Mouse (Mus musculus): ENCODE results near the gene Uxs1. TPM values are rescaled to one million over a fixed set of nuclear protein-coding genes. Genes with fewer than 3 reads are reported as not detected.
A peak's percentile ranks its signal among the peaks of the same experiment; 100 is the strongest.

Gene Uxs1
- polyA plus RNA-seq (2012; rRNA removed) (50.6 and 54.3 TPM in 2 replicates), polyA plus RNA-seq (2014; fragmentation: Nextera tagmentation; extraction: Ambion mirVana) (31.6 and 33.9 TPM in 2 replicates)

DNA sequence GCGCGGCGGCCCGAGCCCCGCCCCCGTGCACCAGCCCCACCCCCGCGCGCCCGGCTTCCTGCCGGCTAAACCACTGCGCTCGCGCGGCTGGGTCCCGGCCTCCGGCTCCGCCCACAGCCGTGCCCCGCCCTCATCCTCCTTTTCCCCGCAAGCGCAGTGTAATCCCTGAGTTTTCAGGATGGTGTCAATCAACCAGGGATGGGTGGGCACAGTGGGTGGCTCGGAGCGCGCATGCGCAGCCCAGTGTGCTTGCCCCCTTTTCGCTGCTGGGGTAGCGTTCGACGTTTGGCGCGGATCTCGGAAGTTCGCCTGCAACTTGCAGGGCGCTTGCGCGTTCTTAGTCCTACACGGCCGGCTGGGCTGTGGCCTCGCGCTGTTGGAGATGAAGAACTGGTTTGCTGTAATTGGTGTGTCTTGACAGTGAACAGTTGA is at the start of gene Uxs1:
TSS of gene Uxs1 (minus strand) at position 38 of the 432 bp plus-strand sequence.
- peak; percentile 99 for DNase-seq (ENCODE audit: low spot score)
- peak within 1 kb of the TSS; percentile 86 for H3K9ac ChIP-seq (ENCODE audit: low read depth, low read length, severe bottlenecking)
- H3K4me3 ChIP-seq (replicated peaks; ENCODE audit: low read length), result peak within 1 kb of the TSS; percentile 89
- WGBS, result under 1% methylated on average over 25 of the region's 41 CpGs
- H3K27ac ChIP-seq (replicated peaks; ENCODE audit: low read depth, low read length), result peak within 1 kb of the TSS; percentile 88
- ATAC-seq (ENCODE audit: low FRiP score, low read depth), result peak; percentile 99
- H3K9me3 ChIP-seq (ENCODE audit: control insufficient read depth, low read length), result no peaks in the 10 kb centered on the region
- H3K27me3 ChIP-seq (ENCODE audit: control insufficient read depth, insufficient read depth, low read length), result no peaks in the 10 kb centered on the region
- H3K4me2 ChIP-seq (replicated peaks; ENCODE audit: low read depth, low read length, severe bottlenecking), result peak within 1 kb of the TSS; percentile 93
- peaks cover 15% of the 10 kb centered on the region for H3K4me1 ChIP-seq (ENCODE audit: control insufficient read depth, insufficient read depth, low read length)
- TF ChIP-seq POLR2A (IDR thresholded peaks at IDR 0.05; ENCODE audit: borderline replicate concordance, extremely low read depth, insufficient read depth, insufficient read length), result peak; percentile 93; the same call in 1 of the 2 replicates
- H3K36me3 ChIP-seq (ENCODE audit: control insufficient read depth, insufficient read depth, low read length), result no peaks in the 10 kb centered on the region

DNA sequence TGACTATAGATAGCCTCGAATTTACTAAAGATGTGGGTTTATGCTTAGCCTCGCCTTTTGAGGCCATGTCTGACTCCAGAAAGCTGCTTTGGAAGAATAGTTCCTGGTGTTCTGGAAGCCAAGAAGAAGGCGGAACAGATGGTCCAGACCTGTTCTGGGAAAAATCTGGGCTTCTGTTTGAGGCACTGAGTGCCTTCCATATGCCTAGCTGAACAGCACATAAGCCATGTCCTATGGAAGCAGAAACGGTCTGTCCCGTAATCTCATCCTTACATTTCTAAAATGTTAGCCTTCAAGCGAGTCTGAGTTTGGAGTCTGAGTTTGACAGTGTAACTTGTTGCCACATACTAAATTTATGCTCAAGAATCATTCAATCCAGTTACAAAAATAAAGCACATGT is 49.6 kb upstream of the Uxs1 start:
- no peaks in the 10 kb centered on the region for H3K9me3 ChIP-seq (ENCODE audit: control insufficient read depth, low read length)
- peaks cover 3% of the 10 kb centered on the region; the same call in 1 of the 2 replicates for H3K4me1 ChIP-seq (ENCODE audit: control insufficient read depth, insufficient read depth, low read length)
- H3K4me3 ChIP-seq (replicated peaks; ENCODE audit: low read length), result no peak overlapping the region
- no peak overlapping the region for H3K9ac ChIP-seq (ENCODE audit: low read depth, low read length, severe bottlenecking)
- no peak overlapping the region for H3K27ac ChIP-seq (replicated peaks; ENCODE audit: low read depth, low read length)
- no peaks in the 10 kb centered on the region for H3K36me3 ChIP-seq (ENCODE audit: control insufficient read depth, insufficient read depth, low read length)
- H3K27me3 ChIP-seq (ENCODE audit: control insufficient read depth, insufficient read depth, low read length), result no peaks in the 10 kb centered on the region
- ATAC-seq (ENCODE audit: low FRiP score, low read depth) (no peak), DNase-seq (ENCODE audit: low spot score) (no peak)
- 74% methylated on average over 6 of the region's 6 CpGs for WGBS
- no peak for TF ChIP-seq POLR2A (IDR thresholded peaks at IDR 0.05; ENCODE audit: borderline replicate concordance, extremely low read depth, insufficient read depth, insufficient read length)
- no peak overlapping the region for H3K4me2 ChIP-seq (replicated peaks; ENCODE audit: low read depth, low read length, severe bottlenecking)

DNA sequence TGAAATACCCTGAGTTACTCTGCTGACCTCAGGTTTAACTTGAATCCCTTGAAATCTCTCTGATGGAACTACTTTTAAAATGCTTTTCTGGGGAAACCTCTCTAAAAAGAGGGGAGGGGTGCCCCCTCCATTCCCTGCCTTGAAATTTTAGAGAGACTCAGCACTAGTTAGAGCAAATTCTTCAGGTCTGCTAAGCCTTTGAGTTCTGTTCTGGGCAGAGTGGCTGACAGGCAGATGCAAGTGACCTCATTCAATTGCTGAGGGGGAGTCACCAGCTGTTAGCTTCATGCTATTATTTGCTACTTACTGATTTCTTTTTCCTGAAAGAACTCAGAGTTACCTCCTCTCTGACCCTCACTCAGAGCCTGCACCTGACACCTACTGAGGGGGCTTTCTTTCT is 43.5 kb upstream of the Uxs1 start:
- H3K27ac ChIP-seq (replicated peaks; ENCODE audit: low read depth, low read length), result no peak overlapping the region
- no peak overlapping the region for H3K9ac ChIP-seq (ENCODE audit: low read depth, low read length, severe bottlenecking)
- H3K4me1 ChIP-seq (ENCODE audit: control insufficient read depth, insufficient read depth, low read length), result no peaks in the 10 kb centered on the region
- H3K4me2 ChIP-seq (replicated peaks; ENCODE audit: low read depth, low read length, severe bottlenecking), result no peak overlapping the region
- no peak for TF ChIP-seq POLR2A (IDR thresholded peaks at IDR 0.05; ENCODE audit: borderline replicate concordance, extremely low read depth, insufficient read depth, insufficient read length)
- no peaks in the 10 kb centered on the region for H3K9me3 ChIP-seq (ENCODE audit: control insufficient read depth, low read length)
- H3K36me3 ChIP-seq (ENCODE audit: control insufficient read depth, insufficient read depth, low read length), result no peaks in the 10 kb centered on the region
- H3K27me3 ChIP-seq (ENCODE audit: control insufficient read depth, insufficient read depth, low read length), result no peaks in the 10 kb centered on the region
- ATAC-seq (ENCODE audit: low FRiP score, low read depth), result no peak
- no peak overlapping the region for H3K4me3 ChIP-seq (replicated peaks; ENCODE audit: low read length)
- DNase-seq (ENCODE audit: low spot score), result no peak

DNA sequence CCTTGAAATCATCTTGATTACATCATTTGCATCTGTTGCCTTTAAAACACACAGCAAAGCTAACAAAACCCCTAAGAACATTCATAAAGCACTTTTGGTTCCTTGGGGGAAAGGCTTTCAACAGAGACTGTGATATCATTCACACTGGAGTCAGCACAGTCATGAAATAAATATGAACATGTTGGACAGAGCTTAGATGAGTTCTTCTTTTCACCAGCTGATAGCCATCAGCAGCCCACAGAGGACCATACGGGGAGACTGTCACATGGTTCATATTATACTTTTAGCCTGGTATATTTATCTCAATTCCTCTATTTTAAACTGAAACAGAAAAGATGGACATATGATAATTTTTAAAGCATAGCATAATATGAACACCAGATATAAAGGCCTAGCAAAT is 40.9 kb upstream of the Uxs1 start:
- 34% methylated on average over 1 of the region's 1 CpGs for WGBS
- Histone ChIP-seq H3K4me3 (replicated peaks; ENCODE audit: low read length) (no peak overlapping the region), H3K36me3 (ENCODE audit: control insufficient read depth, insufficient read depth, low read length) (no peaks in the 10 kb centered on the region), H3K4me2 (replicated peaks; ENCODE audit: low read depth, low read length, severe bottlenecking) (no peak overlapping the region), H3K27ac (replicated peaks; ENCODE audit: low read depth, low read length) (no peak overlapping the region), H3K9me3 (ENCODE audit: control insufficient read depth, low read length) (no peaks in the 10 kb centered on the region), H3K9ac (ENCODE audit: low read depth, low read length, severe bottlenecking) (no peak overlapping the region), H3K4me1 (ENCODE audit: control insufficient read depth, insufficient read depth, low read length) (no peaks in the 10 kb centered on the region), H3K27me3 (ENCODE audit: control insufficient read depth, insufficient read depth, low read length) (no peaks in the 10 kb centered on the region)
- ATAC-seq (ENCODE audit: low FRiP score, low read depth) (no peak), DNase-seq (ENCODE audit: low spot score) (no peak)
- no peak for TF ChIP-seq POLR2A (IDR thresholded peaks at IDR 0.05; ENCODE audit: borderline replicate concordance, extremely low read depth, insufficient read depth, insufficient read length)

DNA sequence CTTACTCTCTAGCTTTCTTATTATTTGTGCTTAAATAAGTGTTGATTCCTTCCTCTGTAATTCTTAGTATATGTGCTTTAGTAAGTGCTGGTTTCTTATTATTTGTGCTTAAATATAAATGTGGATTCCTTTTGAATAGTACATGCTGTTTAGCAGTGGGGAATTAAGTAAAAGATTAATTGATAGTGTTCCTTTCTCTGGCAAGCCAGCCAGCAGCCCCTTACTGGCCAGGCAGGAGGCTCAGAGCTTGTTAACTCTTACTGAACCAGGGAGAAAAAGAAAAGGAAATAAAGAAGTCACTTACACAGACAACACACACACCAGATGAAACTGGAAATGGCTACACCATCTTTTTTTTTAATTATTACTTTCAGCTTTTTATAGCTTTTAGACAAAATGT is 37.2 kb upstream of the Uxs1 start:
- H3K4me1 ChIP-seq (ENCODE audit: control insufficient read depth, insufficient read depth, low read length), result no peaks in the 10 kb centered on the region
- no peaks in the 10 kb centered on the region for H3K27me3 ChIP-seq (ENCODE audit: control insufficient read depth, insufficient read depth, low read length)
- no peak for TF ChIP-seq POLR2A (IDR thresholded peaks at IDR 0.05; ENCODE audit: borderline replicate concordance, extremely low read depth, insufficient read depth, insufficient read length)
- no peaks in the 10 kb centered on the region for H3K9me3 ChIP-seq (ENCODE audit: control insufficient read depth, low read length)
- no peak overlapping the region for H3K4me3 ChIP-seq (replicated peaks; ENCODE audit: low read length)
- no peak overlapping the region for H3K27ac ChIP-seq (replicated peaks; ENCODE audit: low read depth, low read length)
- ATAC-seq (ENCODE audit: low FRiP score, low read depth) (no peak), DNase-seq (ENCODE audit: low spot score) (no peak)
- no peak overlapping the region for H3K9ac ChIP-seq (ENCODE audit: low read depth, low read length, severe bottlenecking)
- no peaks in the 10 kb centered on the region for H3K36me3 ChIP-seq (ENCODE audit: control insufficient read depth, insufficient read depth, low read length)
- H3K4me2 ChIP-seq (replicated peaks; ENCODE audit: low read depth, low read length, severe bottlenecking), result no peak overlapping the region

DNA sequence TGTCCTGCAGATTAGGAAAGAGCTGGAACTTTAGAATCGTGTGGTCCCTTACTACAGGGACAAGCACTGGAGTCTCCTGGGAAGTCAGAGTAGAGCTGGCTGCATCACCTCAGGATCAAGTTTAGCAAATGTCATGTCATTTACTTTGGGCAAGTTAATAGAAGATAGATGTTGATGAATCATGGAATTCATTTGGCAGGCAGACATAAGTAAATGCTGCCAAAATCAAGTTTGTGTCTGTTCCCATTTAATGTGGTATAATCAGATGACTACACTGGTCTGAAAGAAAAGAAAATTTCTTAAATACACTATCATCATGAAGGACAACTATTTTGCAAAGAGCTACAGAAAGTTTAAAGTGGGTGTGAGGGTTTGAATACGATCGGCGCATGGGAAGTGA is 35.0 kb upstream of the Uxs1 start:
- no peak overlapping the region for H3K4me3 ChIP-seq (replicated peaks; ENCODE audit: low read length)
- no peak for TF ChIP-seq POLR2A (IDR thresholded peaks at IDR 0.05; ENCODE audit: borderline replicate concordance, extremely low read depth, insufficient read depth, insufficient read length)
- ATAC-seq (ENCODE audit: low FRiP score, low read depth) (no peak), DNase-seq (ENCODE audit: low spot score) (no peak)
- H3K9ac ChIP-seq (ENCODE audit: low read depth, low read length, severe bottlenecking), result no peak overlapping the region
- no peaks in the 10 kb centered on the region for H3K4me1 ChIP-seq (ENCODE audit: control insufficient read depth, insufficient read depth, low read length)
- no peaks in the 10 kb centered on the region for H3K27me3 ChIP-seq (ENCODE audit: control insufficient read depth, insufficient read depth, low read length)
- no peaks in the 10 kb centered on the region for H3K9me3 ChIP-seq (ENCODE audit: control insufficient read depth, low read length)
- WGBS, result 89% methylated on average over 4 of the region's 4 CpGs
- no peak overlapping the region for H3K4me2 ChIP-seq (replicated peaks; ENCODE audit: low read depth, low read length, severe bottlenecking)
- no peak overlapping the region for H3K27ac ChIP-seq (replicated peaks; ENCODE audit: low read depth, low read length)
- H3K36me3 ChIP-seq (ENCODE audit: control insufficient read depth, insufficient read depth, low read length), result no peaks in the 10 kb centered on the region
